Mouse (Mus musculus): ENCODE data around the gene Tmem121.

Tmem121 gene

DNA sequence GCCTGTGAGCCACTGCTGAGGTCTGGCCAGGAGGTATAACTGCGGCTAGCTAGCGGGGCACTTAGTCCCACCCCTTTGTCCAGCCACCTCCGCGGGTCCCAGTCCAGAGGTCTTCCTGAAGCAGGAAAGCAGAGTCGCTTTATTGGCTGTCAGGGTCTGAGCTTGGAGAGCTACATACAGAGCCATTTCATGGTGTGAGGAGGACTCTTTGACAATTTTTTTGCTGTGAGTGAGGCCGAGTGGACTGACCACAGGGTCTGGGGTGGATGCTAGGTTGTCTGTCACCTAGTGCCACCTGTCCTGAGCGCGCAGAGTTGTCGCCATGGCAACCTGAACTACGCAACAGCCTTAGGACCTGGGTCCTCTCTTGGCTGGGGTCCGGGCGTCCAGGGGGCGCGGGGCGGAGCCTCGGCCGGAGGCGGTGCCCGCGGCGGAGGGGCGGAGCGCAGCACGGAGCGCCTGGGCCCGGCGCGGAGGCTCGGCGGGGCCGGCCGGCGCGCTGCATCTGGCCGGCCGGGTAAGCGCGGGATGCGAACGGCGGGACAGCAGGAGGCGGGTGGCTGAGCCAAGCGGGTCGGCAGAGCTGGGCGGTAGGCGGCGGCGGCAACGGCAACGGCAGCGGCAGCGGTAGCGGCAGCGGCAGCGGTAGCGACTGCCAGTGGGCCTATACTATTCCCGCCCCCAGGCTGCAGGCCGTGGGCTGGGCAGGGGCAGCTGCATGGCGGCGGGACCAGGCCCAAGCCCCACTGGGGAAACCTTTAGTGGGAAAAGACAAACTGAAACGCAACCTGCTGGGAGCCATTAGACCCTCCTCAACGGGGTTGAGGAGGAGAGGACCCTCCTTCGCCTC lies at the start of gene Tmem121:
Gene Tmem121, plus strand, starts transcription at position 489 of the 850 bp plus-strand sequence.
- peak in 1 of 2 experiments; percentile 64 for DNase-seq (ENCODE audit: low spot score in 2 of 2)

DNA sequence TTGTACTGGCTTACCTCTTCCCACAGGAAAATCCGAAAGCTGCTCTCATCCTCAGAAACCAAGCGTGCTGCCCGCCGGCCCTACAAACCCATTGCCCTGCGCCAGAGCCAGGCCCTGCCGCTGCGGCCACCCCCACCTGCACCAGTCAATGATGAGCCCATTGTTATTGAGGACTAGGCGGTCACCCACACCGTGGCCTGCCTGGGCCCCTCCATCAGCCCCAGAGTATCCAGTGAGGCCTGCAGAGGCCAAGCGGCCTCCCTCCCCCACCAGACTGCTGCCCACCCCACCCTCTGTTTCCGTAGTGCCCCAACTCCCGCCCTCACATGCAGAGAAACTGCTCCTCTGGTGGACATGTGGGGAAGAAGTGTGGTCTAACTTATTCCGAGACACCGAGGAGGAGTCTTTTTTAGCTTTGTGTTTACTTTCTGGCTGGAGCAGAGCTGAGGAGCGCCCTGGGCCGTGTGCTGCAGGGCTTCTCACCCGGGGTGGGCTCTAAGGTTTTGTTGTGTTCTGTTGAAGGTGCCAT lies 49.2 kb upstream of the Tmem121 start:
- no peak for DNase-seq (ENCODE audit: low spot score in 2 of 2)

DNA sequence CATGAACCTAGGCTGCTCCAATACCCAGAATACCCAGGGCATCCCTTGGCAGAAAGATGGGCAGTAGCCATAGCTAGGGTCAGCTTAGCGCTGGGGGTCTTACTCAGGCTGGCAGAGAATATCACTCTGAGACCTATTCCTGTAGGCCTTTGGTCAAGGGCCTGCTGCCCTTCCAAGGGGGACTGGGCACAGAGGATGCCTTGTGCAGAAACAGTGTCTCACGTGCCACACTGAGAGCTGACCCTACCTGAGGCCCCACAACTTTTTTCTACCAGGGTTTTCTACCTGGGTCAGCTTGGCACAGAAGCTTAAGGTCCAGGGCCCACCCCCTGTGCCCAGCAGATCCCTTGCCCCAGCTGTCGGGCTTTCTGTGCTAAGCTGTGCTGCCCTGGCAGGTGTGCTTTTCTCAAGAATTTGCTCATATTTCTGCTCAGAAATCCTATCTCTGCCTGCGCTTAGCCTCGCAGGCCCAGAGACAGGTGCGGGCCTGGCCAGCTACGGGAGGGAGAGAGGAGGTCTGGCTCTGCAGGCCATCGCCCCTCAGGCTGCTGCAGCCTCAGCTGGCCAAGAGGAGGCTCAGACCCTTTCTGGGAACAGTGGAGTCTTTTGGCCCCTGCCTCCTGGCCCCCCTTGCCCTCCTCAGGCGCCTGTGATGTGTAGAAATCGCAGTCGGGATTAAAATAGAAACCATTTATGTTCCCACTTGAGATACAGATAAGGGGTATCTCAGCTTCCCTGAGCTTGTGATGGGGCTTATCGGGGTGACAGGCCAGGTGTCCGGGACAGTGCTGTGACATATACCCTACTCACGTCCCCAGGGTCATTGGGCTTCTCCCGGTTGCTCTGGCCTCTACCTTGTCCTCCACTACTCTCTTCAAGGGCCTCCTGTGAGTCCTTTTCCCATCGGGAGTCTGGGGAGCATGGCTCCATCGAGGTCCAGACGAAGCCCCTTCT lies 48.2 kb upstream of the Tmem121 start:
- DNase-seq (ENCODE audit: low spot score in 2 of 2) = no peak

DNA sequence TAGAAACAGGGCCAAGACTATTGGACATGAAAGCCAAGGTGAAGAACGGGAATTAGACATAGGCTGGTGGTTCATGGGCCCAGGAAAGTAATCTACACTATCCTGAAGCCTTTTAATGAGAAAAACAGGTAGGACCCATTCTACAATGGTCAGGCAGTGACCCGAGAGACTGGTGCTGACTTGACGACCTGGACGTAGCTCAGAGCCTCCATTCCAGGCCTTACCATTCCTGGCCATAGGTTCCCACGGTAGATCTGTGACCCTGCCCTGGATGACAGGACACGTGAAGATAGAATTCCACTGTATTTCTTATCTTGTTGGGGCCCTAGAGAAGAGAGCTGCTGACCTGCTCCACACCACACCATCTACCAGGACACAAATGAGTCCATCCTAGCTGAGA lies 47.4 kb upstream of the Tmem121 start:
- no peak for DNase-seq (ENCODE audit: low spot score in 2 of 2)

DNA sequence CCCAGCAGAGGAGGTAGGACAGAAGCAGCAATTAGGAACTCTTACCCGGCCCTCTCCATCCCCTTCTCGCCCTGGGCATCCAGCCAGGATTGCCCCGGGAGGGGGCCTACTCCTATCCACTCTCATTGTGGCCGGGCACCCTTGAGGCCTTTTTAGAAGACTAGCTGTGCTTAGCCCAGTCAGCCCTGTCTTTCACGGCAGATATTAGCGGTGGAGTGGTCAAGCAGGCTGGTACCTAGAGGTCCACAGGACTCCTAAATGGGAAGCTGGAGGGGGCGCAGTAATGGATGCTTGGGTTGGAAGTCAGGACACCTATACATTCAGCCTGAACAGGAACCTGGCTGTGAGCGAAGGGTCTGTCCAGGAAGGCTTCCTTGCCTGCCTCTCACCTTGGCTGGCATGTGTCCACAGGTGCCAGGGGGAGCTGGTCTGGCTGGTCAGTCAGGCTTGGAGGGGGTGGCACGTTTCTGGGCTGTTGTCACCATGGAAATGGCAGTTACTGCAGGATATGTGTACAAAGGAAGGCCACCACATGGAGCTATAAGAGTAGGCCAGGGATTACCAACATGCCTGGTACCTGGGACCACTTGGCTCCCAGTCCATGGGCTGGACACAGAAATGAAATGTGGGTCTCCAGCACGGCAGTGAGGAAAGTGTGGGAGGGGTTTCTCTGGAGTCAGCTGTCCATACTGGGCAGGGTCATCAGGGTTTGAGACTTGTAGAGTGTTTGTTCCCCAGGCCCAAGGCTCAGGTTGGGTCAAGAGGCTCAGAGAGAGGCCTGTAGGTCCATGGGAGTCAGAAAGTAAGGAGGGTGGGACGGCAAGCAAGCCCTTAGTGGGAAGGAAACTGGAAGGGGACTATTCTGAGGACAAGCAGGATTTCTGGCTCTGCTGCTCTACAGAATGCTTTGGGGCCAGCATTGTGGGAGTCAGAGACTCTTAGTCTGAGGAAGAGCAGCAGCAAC lies 46.5 kb upstream of the Tmem121 start:
- DNase-seq (ENCODE audit: low spot score in 2 of 2) = no peak

DNA sequence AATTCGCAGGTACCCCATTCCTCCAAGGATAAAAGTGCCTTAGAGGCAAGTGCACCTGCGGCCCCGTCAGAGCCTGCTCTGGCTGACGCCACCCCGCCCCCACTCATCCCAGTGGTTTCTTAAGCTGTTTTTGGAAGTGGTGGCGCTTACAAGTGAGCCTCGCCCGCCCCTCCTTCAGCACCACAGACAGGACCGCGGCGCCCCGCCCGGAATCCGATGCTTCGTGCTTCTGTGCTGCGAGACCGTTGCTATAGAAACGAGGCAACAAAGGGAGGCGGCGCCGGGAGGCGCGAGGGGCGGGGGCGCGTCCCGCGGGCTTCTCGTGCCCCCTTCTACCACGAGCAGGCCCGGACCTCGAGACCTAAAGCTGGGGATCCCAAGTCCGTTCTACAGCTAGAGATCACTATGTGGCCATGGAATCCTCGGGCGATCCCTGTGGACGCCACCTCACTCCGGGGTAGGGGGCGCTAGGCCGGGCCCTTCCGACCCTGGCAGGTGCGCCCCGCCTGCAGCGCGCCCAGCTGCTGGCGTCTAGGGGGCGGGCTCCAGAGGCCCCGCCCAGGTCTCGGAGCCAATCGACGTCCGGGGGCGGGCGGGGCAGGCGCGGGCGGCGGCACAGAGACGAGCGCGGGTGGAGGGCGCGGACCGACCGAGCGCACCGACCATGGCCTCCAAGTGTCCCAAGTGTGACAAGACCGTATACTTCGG lies 45.7 kb upstream of the Tmem121 start, which contains the start of gene Crip2:
Gene Crip2, plus strand, starts transcription at position 329 of the 708 bp plus-strand sequence.
- peak in 1 of 2 experiments; percentile 79 for DNase-seq (ENCODE audit: low spot score in 2 of 2)

DNA sequence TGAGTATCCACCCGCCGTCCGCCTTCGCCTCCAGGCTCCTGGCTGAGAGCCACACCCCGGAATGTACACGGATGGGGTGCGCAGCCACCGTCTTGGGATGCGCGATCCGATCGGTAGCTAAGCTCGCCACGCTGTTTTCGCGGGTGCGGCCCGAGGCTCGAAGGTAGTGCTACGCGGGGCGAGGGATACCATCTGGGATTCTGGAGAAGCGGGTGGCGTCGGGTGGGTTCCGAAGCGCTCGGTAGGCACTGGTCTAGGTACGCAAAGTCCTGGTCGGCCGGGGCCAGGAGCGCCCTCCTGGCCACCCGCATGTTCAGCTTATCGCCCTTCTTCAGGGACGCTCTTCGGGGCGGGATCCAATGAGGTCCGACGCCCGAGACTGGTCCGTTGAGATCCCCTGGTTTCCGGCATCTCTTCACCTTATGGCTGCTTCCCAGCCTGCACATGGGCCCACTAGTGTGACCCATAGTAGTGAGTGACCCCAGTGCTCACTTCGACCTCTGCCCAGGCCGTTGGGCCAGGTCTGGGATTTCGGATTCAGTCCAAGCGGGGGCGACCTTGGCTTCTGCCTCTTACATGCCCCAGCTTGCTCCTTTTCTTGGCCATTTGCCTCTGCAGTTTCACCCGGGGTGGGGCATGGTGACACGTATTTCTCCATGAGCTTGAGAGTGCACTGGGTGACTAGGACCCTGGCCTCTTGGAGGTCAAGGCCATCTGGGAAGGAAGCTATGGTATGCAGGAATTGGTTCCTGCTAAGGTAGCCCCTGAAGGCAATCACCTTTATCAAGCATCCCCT lies 44.9 kb upstream of the Tmem121 start:
- DNase-seq (ENCODE audit: low spot score in 2 of 2) = peak in 1 of 2 experiments; percentile 24

DNA sequence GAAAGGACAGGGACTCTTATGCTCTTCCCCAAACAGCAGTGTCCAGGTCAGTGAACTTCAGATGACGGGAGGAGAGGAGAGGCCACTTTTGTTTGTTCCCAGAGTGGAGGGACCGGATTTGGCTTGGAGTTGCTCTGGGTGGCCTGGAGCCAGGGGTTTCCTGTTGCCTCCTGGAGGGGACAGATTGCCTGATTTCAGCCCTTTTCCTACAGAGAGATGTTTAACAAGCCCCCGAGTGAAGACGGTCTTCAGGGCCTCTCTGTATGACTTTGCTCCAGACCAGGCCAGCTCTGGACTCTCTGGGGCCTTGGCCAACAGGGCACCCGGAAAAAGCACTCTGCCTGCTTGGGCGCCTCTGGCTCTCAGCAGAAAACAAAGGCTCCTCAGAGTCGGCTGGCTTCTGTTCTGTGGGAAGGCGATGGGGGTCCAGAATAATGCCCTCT lies 44.2 kb upstream of the Tmem121 start:
- peak in 1 of 2 experiments; percentile 42 for DNase-seq (ENCODE audit: low spot score in 2 of 2)

DNA sequence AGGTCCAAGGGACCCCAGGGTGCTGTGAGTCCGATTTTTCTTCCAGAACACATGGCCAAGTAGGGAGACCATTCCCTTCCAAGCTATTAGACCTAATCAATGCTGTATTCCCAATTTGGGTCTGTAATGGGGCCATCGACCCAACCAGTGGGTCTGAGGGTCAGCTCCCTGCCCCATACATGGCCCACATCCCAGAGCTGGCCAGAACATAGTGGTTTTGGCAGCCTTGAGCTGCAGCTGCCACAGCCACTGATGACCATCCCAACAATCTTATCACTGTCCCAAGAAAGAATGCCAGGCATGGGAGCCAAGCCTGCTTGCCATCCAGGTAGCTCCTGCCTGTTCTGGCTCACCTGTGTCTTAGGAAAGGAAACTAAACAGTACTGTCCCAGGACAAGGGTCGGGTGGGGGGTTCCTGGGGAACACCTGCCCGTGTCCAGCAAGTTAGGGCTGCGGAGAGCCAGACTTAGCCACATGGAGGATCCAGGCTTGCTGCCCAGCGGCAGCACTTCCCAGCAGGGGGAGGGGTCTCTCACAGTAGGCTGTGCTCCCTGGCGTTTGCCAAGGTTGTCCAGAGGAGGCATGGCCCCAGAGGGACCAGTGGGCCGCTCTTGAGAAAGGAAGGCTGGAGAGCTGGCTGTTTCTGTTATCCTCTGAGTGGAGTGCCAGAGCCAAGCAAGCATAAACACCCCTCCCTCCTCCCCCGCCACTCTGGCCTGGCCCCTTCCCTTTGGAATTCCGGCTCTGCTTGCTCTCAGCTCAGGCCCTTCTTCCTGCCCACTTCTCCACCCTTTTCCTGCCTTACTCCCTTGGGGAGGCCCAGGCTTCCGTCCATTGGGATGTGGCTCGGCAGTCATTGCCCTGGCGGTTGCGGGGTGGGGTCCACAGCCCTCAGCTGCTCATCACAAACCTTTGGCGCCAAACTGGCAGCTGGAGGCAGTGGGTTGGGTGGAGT lies 43.4 kb upstream of the Tmem121 start:
- DNase-seq (ENCODE audit: low spot score in 2 of 2) = peak in 1 of 2 experiments; percentile 52

DNA sequence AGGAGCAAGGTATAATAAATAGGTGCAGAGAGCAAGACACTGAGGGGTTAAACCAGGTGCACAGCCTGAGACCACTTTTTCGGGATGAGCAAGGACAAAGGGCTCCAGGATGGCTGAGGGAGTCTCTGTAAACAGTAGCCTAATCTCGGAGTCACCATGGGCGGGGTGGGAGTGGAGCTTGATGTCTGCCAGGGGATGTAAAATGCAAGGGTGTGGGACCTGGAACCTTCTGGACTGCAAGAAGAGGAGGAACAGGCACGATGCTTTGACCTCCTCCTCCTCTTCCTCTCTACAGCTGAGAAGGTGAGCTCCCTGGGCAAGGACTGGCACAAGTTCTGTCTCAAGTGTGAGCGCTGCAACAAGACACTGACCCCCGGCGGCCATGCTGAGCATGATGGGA lies 42.6 kb upstream of the Tmem121 start:
- no peak for DNase-seq (ENCODE audit: low spot score in 2 of 2)

DNA sequence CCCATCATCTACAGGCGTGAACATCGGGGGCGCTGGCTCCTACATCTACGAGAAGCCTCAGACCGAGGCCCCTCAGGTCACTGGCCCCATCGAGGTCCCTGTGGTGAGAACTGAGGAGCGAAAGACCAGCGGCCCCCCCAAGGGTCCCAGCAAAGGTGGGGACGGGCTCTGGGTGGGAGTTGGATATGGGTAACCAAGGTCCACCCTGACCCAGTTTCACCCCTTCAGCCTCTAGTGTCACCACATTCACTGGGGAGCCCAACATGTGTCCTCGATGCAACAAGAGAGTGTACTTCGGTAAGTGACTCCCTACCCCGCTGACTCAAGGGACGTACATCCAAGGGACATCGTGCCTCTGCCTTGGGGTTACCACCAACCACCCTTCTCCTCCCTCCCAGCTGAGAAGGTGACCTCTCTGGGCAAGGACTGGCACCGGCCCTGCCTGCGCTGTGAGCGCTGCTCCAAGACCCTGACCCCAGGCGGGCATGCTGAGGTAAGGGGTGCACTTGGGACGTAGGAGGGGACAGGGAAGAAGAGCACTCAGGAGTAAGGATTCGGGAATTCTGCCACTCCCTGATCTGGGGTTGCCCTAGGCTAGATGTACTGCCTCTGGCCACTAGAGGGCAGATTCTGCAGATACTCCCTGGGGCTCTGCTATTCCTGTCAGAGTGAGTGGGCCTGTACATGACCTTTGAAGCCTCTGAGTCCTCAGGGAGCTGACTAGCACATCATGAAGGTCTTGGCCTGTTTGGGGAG lies 41.6 kb upstream of the Tmem121 start:
- no peak for DNase-seq (ENCODE audit: low spot score in 2 of 2)

DNA sequence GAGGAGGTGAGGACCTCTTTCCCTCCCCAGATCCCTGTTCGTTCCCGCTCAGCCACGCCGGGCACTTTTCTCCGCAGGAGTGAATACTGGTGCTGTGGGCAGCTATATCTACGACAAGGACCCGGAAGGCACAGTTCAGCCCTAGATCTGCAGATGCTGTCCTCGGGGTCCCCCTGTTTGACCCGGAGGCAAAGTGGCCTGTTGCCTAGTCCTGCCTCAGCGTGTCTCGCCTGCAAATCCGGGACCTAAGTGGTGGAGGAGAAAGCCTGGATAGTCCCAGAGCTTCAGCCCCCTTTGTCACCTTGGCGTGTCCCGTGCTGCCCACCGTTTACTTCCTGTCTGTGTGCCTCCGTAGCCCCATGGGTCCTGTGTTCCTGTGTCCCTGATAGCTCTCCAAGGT lies 40.8 kb upstream of the Tmem121 start:
- no peak for DNase-seq (ENCODE audit: low spot score in 2 of 2)

DNA sequence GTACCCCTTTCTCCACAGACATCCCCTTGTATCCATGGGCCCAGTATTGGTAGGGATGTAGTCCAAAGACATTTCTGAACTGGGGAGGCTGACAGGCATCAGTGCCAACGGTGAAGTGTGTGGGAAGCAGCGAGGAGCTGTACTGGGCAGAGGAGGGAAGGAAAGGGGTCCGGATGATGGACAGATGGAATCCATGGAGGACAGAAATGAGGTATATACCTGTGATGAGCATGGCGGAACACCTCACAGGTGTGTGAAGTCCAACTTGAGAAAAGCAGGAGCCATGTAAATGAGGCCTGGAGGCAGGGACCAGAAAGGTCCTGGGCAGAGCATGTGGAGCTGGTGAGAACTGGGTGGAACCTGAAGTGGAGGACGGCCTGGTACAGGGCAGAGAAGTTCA lies 40.1 kb upstream of the Tmem121 start:
- DNase-seq (ENCODE audit: low spot score in 2 of 2) = no peak

DNA sequence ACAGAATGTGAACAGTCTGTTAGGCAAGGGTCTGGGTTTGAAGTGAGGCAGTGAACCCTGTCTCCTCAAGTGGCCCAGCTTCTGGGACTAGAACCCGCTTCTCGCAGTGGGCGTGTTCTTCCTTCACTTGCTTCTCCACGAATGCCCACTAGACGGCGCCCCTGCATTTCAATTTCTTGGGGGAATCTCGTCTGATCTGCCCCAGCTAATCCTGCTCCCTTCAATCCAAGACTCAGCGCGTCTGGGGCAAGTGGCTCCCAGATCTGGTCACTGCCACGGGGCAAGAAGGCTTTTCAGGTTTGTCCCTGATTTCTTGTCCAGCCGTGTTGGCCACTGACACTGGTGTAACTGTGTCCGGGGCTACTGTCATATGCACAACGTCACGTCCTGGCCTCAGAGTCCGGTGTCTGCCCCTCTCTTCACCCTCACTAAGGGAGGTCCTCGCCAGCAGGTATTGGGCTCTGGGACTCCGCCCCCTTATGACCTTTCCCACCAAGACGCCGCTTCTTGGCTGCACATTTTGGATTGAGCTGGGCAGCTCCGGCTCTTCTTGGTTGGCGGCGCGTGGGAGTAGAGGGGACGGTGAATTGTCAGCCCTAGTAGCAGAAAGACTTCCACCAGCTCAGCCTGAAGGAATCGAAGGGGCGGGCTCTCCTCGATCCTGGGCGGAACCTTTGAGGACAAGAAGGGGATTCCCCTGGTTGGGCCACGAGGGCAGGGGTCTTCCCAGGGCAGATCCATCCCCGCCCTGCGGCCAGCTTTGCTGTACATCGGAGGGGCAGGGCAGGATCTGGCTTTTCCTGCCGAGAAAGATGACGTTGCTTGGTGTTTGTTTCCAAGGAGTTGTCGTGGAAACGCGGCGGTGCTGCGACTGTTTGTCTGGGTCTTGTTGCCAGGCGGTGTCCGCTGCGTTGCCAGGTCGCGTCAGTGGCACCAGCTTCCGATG lies 39.3 kb upstream of the Tmem121 start, which contains the start of gene Crip1:
Gene Crip1, plus strand, starts transcription at position 205 of the 946 bp plus-strand sequence.
- peak; percentile 78 to 86 for DNase-seq (ENCODE audit: low spot score in 2 of 2)

DNA sequence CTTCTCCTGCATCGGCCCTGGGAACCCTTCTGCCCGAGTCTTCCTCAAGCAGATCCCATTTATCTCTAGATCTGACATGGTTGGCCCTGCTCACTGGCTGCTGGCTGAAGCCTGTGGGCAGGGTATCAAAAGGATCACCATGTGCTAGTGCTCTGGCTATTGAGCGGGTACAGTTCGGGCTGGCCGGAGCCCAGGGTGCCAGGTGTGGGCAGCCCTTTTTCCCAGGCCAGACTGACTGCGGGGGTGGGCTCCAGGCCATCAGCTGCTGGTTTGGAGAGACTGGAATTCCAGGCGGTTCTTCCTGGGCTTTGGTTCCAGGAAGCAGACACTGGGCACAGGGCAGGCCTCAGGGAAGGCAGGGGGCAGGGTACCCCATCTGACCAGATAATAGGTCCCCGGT lies 38.2 kb upstream of the Tmem121 start:
- DNase-seq (ENCODE audit: low spot score in 2 of 2) = peak in 1 of 2 experiments; percentile 68

DNA sequence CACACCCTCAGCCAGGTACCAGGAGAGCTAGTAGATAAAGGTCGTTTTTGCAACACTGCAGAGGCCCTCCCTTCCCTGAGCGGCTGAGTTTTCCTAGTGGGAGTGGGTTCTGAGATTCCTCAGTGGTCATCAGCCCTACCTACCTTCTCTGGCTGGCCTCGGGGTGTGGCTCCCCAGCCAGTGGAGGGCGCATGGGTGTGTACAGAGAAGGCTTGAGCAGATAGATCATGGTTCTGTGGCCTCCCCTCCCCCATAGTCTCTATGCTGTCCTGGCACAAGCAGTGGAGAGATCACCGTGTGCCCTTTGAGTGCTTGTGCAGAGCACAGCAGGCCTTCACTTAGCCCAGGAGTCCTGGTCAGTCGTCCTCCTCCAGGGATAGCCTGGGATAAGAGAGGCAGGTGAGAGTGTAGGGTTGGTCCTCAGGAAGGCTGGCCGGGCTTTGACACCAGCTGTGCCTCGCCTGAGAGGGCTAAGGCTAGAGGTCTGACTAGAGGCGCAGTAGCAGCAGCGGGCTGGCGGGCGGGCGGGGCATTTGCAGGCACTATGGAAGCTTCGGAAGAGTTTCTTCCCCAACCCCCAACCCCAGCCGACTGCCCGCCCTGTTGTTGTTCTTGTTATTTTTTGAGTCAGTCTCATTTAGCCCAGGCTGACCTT lies 37.2 kb upstream of the Tmem121 start:
- DNase-seq (ENCODE audit: low spot score in 2 of 2) = no peak

All from cerebellum, postnatal 4 days (tissue).